Mouse (Mus musculus) forebrain, embryonic 10.5 days (tissue): ENCODE data around the gene Obp1b. TPM values are rescaled to one million over a fixed set of nuclear protein-coding genes. Genes with fewer than 3 reads are reported as not detected.
"Not testable (repeated sequence)": the region's sequence is repeated elsewhere in the genome, so short reads cannot be mapped to it uniquely, and the experiment has no call there.

Experiments used
- DNase-seq: peaks from one replicate; pipeline ENCODE4 v3.0.0-alpha.2; 2017; ENCODE audit warnings: low spot score; ENCODE audit errors: extremely low spot score
- H3K27ac ChIP-seq: fragments of 300-500 bp; sonication (generic); 2 replicates; pipeline ENCODE4 v1.5.1; 2016; ENCODE audit warnings: mild to moderate bottlenecking
- H3K27me3 ChIP-seq: fragments of 300-500 bp; sonication (generic); 2 replicates; pipeline ENCODE4 v1.6.1; 2016; ENCODE audit warnings: mild to moderate bottlenecking; ENCODE audit not compliant: poor library complexity, severe bottlenecking
- H3K36me3 ChIP-seq: fragments of 300-500 bp; sonication (generic); replicated peaks from 2 replicates; pipeline ENCODE4 v1.6.1; 2016; ENCODE audit warnings: mild to moderate bottlenecking, moderate library complexity
- H3K4me1 ChIP-seq: fragments of 300-500 bp; sonication (generic); 2 replicates; pipeline ENCODE4 v1.6.1; 2016
- H3K4me3 ChIP-seq: fragments of 300-500 bp; sonication (generic); 2 replicates; pipeline ENCODE4 v1.5.1; 2016; ENCODE audit warnings: mild to moderate bottlenecking, moderate library complexity
- H3K9me3 ChIP-seq: fragments of 300-500 bp; sonication (generic); 2 replicates; pipeline ENCODE4 v1.6.1; 2016; ENCODE audit warnings: mild to moderate bottlenecking, moderate library complexity
- WGBS: fragments of 180-500 bp; shearing (Covaris S2); methylation state at CpG from one replicate; pipeline ENCODE4 v1.1.7; 2016; 5-methylcytosine and 5-hydroxymethylcytosine counted together
- polyA plus RNA-seq: library from polyadenylated mRNA; unstranded; fragments of >200 nt; fragmentation: Nextera tagmentation; extraction: Ambion mirVana; gene quantifications from 2 replicates; pipeline ENCODE4 v1.2.1, GENCODE M21; 2016

Gene Obp1b
- not detected in 2 replicates for polyA plus RNA-seq

GRCm38 (mm10) chrX:78186477-78186876, at the start of gene Obp1b:
Gene Obp1b, plus strand, starts transcription at chrX:78186777.
- H3K27me3 ChIP-seq, H3K4me1 ChIP-seq, DNase-seq, H3K36me3 ChIP-seq, H3K4me3 ChIP-seq, H3K9me3 ChIP-seq, H3K27ac ChIP-seq: not testable (repeated sequence)
- WGBS, result no CpG with 5 or more reads among the region's 3 CpGs

GRCm38 (mm10) chrX:78202220-78202619, 15.6 kb downstream of the Obp1b start:
- H3K36me3 ChIP-seq, H3K27ac ChIP-seq, H3K27me3 ChIP-seq, H3K9me3 ChIP-seq, H3K4me3 ChIP-seq, DNase-seq, H3K4me1 ChIP-seq: not testable (repeated sequence)
- WGBS, result 73% methylated on average over 1 of the region's 1 CpGs

- Histone ChIP-seq H3K27ac (no peak overlapping the region), H3K4me1 (no peaks in the 10 kb centered on the region), H3K4me3 (no peak overlapping the region), H3K27me3 (no peaks in the 10 kb centered on the region), H3K36me3 (no peaks in the 10 kb centered on the region), H3K9me3 (peaks cover 5% of the 10 kb centered on the region)
- DNase-seq, result no peak
- WGBS, result 93% methylated on average over 5 of the region's 5 CpGs
These were observed 16.3 kb downstream of the Obp1b start for GRCm38 (mm10) chrX:78202829-78203228.

Other genes starting within 250 kb of the Obp1b start
- not detected in 2 replicates for gene Obp1a, start 95.4 kb upstream of the Obp1b start, polyA plus RNA-seq
- not detected in 2 replicates for gene Gm5938, start 61.3 kb upstream of the Obp1b start, polyA plus RNA-seq
- gene Gm14743, start 59.1 kb downstream of the Obp1b start, polyA plus RNA-seq, result not detected in 2 replicates
- not detected in 2 replicates for gene 4930480E11Rik, start 182.9 kb downstream of the Obp1b start, polyA plus RNA-seq